Mouse (Mus musculus): Measurements from ENCODE around the gene Nanos3. TPM values are rescaled to one million over a fixed set of nuclear protein-coding genes. Genes with fewer than 3 reads are reported as not detected.

Nanos3 gene
- not detected in 3 replicates for total RNA-seq (2017)

DNA sequence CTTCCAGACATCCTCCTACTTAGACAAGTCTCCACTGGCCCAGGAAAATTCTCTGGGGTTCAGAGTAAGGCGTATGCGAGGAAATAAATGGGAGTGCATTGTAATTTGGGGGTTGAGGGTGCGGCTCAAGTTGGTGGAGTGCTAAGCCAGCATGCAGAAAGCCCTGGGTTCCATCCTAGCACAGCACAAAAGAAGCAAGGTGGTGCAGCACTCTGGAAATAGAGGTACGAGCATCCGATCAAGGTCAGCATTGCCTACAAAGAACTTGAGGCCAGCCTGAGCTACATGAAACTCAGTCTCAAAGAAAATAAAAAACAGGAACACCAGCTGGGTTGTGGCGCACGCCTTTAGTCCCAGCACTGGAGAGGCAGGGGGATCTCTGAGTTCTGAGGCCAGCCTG is at the start of gene Nanos3:
Gene Nanos3, minus strand, starts transcription at position 101 of the 400 bp plus-strand sequence.
- ATAC-seq (replicated peaks; ENCODE audit: insufficient number of reproducible peaks, low FRiP score, low TSS enrichment, poor library complexity, severe bottlenecking): no peak

DNA sequence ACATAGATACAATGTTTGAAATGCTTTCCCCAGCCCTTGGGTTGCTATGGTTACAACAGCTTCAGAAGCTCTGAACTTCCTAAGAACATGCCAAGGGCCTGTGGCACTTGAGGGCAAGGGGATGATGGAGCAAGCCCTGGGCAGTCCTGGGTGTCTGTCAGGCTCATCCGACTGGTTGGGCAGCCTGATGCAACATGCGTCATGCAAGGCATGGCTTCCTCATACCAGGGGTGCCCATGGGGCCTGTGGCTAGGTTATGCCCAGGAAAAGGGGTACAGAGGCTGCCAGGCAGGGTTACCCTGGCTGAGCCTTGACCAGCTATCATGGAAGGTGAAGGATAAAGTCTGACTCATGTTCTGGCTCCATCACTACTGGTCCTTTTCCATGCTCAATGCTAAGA is 48.0 kb upstream of the Nanos3 start:
- ATAC-seq (replicated peaks; ENCODE audit: insufficient number of reproducible peaks, low FRiP score, low TSS enrichment, poor library complexity, severe bottlenecking): no peak

DNA sequence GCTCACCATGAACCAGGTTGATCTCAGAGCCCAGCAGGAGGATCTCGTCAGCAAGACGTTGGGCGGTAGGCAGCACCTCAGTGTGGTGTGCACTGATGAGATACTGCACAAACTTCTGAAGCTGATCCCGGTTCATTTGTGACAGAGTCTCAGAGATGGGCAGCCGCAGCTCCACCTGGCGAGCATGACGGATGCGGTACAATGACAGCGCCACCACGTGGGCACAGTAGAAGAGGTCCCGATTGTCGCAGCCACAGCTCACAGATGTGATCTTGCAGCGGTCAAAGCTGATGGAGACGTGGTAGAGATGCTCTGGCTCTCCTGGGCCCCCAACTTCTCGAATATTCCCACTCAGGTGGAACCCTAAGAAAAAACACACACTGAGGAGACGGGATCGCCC is 45.7 kb upstream of the Nanos3 start:
- no peak for ATAC-seq (replicated peaks; ENCODE audit: insufficient number of reproducible peaks, low FRiP score, low TSS enrichment, poor library complexity, severe bottlenecking)

GRCm38 (mm10) chr8:84223322-84224029 is 38.5 kb upstream of the Nanos3 start:
- ATAC-seq (replicated peaks; ENCODE audit: insufficient number of reproducible peaks, low FRiP score, low TSS enrichment, poor library complexity, severe bottlenecking): no peak

DNA sequence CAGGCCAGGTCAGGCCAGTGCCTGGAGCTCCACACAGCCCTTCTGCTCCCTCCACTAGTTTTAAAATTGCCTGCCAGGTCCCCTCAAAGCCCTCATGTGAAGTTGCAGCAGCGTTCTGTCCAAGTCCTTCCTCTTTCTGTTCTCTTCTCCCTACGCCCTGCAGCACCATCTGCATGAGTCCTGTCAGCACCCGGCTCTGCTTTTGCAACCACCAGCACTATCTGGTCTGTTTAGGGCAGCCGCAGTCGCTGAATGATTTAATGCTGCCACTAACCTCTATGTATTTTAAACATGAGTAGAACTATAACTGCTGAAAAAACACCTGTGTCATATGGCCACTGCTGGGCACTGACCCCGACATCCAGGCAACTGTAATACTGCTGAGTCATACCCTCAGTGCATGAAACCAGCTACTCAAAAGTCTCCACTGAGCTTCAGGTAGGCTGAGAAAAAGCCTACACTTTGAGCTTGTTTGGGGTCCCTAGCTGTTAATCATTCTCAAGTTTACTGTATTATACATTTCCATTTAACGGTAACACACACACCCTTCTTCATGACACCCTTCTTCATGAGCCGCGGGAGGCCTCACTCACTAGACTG is 37.6 kb upstream of the Nanos3 start:
- ATAC-seq (replicated peaks; ENCODE audit: insufficient number of reproducible peaks, low FRiP score, low TSS enrichment, poor library complexity, severe bottlenecking): peak; percentile 51; the same call in 1 of the 2 replicates

DNA sequence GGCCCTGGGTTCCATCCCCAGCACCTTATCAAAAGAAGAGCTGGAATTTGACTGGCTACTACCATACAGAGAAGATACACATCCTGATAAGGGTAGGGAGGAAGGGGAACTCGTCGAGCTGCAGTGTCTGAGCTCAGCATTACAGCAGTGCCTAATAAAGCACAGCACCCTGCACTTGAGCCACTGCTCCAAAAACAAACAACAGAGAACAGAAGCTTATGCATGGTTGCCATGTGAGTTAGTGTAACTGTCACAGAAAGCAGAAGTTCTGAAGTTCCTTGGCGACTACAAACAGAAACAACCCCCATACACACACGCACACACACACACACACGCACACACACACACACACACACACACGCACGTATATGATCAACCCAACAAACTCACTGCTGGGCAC is 35.1 kb upstream of the Nanos3 start:
- ATAC-seq (replicated peaks; ENCODE audit: insufficient number of reproducible peaks, low FRiP score, low TSS enrichment, poor library complexity, severe bottlenecking): peak; percentile 65

- ATAC-seq (replicated peaks; ENCODE audit: insufficient number of reproducible peaks, low FRiP score, low TSS enrichment, poor library complexity, severe bottlenecking): peak; percentile 62
Measured at GRCm38 (mm10) chr8:84218143-84218542, 33.1 kb upstream of the Nanos3 start.

DNA sequence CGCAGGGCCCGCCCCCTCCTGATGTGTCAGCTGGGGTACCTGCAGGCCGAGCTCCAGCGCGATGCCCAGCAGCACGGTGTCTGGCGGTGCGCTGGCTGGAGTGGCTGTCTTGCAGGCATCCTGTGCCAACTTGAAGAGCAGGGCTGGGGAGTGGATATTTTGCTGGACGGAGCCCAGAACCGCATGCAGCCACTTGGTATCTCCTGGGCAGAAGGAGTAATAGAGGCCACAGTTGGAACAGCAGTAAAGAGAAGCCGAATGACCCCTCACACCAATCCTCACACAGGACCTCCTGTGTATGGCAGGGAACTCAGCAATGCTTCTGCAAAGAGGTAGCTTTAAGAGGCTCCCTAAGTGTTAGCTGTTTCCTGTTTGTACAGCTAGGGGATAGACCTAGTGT is 32.2 kb upstream of the Nanos3 start:
- no peak for ATAC-seq (replicated peaks; ENCODE audit: insufficient number of reproducible peaks, low FRiP score, low TSS enrichment, poor library complexity, severe bottlenecking)

DNA sequence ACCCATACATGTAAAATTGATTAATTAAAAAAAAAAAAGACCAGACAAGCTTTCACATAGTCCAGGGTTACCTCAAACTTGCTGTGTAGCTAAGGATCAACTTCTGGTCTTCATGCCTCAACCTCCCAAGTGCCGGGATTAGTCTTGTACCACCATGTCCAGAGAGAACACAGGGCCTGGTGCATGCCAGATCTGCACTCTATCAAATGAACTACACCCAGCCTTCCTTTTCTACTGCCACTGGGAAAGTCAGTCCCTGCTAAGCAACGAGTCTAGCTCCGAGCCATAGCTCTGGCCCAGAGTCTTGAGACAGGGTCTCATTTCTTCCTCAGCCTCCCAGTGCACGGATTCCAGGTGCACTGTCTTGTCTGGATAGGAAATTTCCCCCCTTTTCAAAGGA is 28.3 kb upstream of the Nanos3 start:
- ATAC-seq (replicated peaks; ENCODE audit: insufficient number of reproducible peaks, low FRiP score, low TSS enrichment, poor library complexity, severe bottlenecking): no peak

- ATAC-seq (replicated peaks; ENCODE audit: insufficient number of reproducible peaks, low FRiP score, low TSS enrichment, poor library complexity, severe bottlenecking): no peak
Measured at GRCm38 (mm10) chr8:84211881-84212563, 27.0 kb upstream of the Nanos3 start.

DNA sequence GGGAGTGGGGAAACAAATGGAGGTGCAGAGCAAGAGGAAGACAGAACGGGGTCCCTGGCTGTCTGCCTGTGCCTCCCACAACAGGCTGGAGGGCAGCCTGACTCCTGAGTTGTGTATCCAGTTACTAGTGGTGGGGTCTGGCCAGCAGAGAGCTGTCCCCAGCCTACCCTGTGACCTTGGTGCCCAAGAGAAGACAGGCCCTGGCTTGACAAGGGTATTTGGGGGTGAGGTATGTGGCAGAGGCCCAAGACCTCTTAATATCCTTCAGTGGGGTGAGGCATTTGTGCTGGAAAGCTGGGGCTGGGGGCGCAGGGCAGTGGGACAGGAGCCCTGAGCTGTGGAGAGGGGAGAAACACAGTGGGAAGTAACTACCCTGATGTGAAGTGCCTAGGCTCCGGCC is 26.2 kb upstream of the Nanos3 start:
- ATAC-seq (replicated peaks; ENCODE audit: insufficient number of reproducible peaks, low FRiP score, low TSS enrichment, poor library complexity, severe bottlenecking): no peak

DNA sequence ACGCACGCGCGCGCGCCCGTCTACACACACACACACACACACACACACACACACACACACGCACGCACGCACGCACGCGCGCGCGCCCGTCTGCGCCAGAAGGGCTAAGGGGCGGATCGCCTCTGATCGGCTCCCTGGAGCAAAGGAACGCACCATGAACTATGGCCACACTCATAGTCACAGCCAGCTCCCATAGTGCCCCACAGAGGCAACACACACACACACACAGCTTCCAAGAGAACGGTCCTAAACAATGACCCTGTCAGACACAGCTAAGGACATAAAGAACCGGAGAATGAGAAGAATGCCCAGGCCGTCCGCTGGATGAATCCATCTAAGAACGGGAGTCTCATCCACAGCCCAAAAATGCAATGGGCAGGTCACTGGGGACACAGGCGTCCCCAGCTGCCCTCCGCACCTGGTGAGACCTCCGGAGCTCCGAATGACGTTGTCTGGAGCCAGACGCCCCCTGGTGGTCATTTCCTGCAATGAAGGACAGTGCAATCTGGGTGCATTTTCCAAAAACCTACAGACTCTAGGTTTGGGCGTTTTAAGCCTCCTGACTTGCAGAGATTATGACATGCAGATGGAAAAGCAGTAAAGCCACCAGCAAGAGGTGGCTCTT is 25.3 kb upstream of the Nanos3 start:
- peak; percentile 27; the same call in 1 of the 2 replicates for ATAC-seq (replicated peaks; ENCODE audit: insufficient number of reproducible peaks, low FRiP score, low TSS enrichment, poor library complexity, severe bottlenecking)

DNA sequence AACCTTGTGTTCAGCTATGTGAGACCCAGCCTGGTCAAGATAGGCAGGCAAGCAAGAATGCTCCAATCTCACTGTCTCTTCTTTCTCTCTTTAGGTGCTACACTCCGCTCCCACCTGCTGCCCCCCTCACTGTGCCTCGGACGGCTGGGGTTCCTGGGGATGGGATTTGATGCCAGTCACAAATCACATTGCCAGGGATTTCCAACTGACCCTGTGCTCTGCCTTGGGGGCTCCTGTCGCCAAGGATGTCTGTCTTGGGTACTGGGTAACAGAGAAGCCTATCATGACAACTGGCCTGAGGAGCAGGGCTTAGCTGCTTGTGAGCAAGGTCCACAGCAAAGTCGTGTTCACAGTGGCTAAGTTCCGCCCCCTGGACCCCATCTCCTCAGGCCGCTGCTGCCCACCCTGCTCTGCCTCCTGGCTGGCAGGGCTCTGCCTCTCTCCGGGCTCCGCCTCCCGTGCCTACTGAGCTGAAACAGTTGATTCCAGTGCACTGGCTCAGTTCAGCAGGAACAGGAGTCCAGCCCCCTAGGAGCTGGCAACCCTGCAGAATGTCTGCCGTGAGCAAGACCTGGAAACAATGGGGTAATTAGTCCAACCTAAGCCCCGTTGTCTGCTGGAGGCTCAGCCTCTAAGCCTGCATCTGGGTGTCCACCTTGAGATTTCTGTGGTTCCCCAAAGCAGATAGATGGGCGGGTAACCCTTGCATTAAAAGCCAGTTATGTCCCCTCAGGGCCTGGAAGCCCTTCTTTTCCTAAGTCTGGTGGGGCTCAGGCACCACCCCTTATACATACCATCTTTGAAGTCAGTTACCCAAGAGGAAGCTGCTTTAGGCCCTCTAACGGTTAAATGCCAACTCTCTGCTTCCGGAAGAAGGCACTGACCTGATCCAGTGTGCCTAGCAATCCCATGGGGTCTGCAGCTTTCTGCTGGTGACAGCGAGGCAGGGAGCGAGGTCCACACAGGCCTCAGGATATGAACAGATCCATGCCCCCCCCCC is 23.7 kb upstream of the Nanos3 start:
- ATAC-seq (replicated peaks; ENCODE audit: insufficient number of reproducible peaks, low FRiP score, low TSS enrichment, poor library complexity, severe bottlenecking): no peak

DNA sequence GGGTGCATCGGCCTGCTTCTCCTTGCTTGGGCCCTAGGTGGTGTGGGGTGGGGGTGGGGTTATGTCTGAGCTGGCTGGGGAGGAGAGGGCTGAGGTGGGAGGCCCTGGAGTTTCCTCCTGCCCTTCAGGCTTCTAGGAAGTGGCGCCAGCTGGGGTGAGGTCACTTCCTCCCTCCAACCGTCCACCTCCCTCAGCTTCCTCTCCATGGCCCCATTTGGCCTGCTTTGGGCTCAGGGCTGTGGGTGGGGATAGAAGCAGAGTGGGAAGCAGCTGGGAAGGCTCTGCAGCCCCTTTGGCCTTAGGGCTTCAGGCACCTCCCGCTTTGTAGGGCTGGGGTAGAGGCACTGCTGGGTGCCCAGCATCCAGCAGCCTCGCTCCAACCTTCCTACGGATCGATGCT is 22.8 kb upstream of the Nanos3 start:
- peak; percentile 29 for ATAC-seq (replicated peaks; ENCODE audit: insufficient number of reproducible peaks, low FRiP score, low TSS enrichment, poor library complexity, severe bottlenecking)

- ATAC-seq (replicated peaks; ENCODE audit: insufficient number of reproducible peaks, low FRiP score, low TSS enrichment, poor library complexity, severe bottlenecking): no peak
Measured at GRCm38 (mm10) chr8:84206666-84207065, 21.6 kb upstream of the Nanos3 start.

- no peak for ATAC-seq (replicated peaks; ENCODE audit: insufficient number of reproducible peaks, low FRiP score, low TSS enrichment, poor library complexity, severe bottlenecking)
Measured at GRCm38 (mm10) chr8:84205073-84205472, 20.1 kb upstream of the Nanos3 start.

GRCm38 (mm10) chr8:84203975-84204772 is 19.2 kb upstream of the Nanos3 start:
- ATAC-seq (replicated peaks; ENCODE audit: insufficient number of reproducible peaks, low FRiP score, low TSS enrichment, poor library complexity, severe bottlenecking): peak; percentile 37

All from monocyte, adult 5-6 weeks (primary cell).